Mouse (Mus musculus) CD4-positive helper T cell, adult 2 months (primary cell): ENCODE measurements around the gene Arhgef7.

Source experiments
- DNase-seq: peaks from one replicate; pipeline ENCODE4 v3.0.0-alpha.2; 2012; ENCODE audit warnings: low read depth, missing footprints, low spot score

Gene Arhgef7

DNA sequence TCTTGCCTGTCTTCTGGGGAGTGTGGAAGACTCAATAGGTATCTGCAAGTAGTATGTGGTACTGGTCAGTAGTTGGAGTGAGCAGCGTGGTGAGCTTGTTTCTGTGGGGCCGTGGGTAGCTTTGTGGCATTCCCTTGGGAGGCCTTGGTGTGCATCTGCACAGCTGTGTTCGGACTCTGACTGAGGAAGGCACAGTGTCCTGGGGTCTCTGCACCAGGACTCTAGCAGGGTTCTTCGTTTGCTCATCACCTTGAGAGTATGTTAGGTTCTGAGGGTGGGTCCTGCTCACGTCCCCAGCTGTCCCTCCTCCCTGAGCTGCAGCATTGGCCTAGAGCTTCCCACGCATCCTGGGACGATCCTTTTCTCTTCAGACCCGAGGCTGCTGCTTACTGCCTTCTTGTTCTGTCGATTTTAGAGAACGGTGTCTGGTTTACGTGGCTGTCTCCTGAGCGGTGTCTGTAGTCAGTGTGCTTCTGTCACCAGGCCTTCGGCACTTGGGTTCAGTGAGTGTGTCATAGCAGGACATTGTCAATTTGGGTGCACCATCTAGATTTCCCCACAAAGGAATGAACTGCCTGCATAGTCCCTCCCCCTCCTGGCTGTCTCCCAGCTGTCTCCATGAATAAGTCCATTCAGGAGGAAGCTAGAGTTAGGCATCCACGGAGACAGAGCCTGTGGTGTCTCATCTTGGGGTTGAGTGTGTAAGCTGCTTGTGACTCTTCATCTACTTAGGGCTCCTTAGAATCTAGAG lies 70.4 kb downstream of the Arhgef7 start:
- DNase-seq = no peak

DNA sequence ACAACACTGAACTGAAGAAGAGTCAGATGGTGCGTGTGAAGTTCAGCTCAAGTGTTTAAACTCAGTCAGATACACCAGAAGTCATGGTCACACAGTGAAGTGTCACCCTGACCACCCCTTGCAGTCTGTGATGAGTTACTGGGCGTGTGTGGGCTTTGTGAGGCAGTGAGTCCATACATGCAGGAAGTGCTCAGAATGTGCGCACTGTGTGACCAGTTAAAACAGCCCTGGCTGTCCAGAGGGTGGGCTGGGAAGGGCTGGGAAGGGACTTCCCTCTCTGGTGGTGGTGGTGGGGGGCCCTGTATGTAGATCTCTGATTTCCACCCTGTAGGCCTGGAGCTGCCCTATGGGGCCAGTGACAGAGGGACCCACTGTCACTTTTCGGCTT lies 71.0 kb downstream of the Arhgef7 start:
- DNase-seq = no peak

DNA sequence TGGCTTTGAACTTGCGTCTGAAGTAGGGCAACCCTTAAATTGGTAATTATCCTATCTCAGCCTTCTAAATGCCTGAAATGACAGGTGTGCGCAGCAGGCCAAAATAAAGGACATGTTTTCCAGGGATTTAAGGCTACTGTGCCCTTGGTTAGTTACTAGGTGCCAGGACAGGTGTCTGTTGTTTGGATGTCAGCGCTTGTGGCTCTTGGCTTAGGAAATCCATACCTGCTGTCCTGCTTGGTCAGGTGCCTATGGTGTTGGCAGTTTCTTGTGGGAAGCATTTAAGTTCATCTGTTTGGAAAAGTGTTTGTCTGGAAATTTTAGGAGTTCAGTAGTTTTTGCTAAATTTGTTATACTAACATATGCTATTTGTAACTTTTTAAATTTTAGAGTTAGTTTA lies 71.6 kb downstream of the Arhgef7 start:
- DNase-seq = no peak

- DNase-seq = no peak
These were observed 73.0 kb downstream of the Arhgef7 start for GRCm38 (mm10) chr8:11800481-11800880.

DNA sequence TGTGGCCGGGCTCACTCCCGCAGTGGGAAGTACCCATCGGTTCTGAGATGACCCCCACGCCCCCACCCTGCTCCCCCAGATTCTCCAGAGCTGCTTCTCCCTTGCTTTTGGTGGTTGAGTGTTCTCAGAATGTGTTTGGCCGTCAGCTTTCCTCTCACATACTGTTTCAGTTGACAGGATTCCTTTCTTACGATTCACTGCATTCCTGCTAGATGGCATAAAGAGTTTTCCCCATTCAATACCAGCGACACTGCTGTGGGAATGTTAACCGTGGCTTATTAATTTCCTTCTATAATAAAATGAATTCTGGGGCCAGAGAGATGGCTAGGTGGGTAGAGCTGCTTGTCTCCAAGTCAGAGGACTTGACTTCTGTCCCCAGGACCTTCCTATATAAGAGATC lies 74.0 kb downstream of the Arhgef7 start:
- no peak for DNase-seq

DNA sequence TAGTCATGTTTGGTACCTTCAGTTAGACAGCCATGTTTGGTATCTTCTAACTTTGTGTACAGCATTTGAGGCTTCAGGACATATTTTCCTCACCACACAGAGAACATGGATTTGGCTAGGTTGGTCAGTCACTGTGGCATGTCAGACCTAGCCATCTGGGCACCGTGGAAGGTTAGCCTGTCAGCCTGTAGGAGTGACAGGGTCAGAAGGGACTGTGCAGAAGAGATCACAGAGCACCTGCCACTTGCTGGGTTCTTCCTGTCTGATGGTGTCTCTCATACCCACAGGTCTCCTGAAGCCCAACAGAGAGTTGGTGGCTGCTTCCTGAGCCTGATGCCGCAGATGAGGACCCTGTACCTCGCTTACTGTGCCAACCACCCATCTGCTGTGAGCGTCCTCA lies 77.4 kb downstream of the Arhgef7 start:
- DNase-seq = no peak

GRCm38 (mm10) chr8:11806252-11806651 lies 78.7 kb downstream of the Arhgef7 start:
- no peak for DNase-seq

GRCm38 (mm10) chr8:11807361-11807760 lies 79.8 kb downstream of the Arhgef7 start:
- no peak for DNase-seq

GRCm38 (mm10) chr8:11808047-11808446 lies 80.5 kb downstream of the Arhgef7 start:
- DNase-seq = no peak

- no peak for DNase-seq
These were observed 82.9 kb downstream of the Arhgef7 start for GRCm38 (mm10) chr8:11810426-11810825.

DNA sequence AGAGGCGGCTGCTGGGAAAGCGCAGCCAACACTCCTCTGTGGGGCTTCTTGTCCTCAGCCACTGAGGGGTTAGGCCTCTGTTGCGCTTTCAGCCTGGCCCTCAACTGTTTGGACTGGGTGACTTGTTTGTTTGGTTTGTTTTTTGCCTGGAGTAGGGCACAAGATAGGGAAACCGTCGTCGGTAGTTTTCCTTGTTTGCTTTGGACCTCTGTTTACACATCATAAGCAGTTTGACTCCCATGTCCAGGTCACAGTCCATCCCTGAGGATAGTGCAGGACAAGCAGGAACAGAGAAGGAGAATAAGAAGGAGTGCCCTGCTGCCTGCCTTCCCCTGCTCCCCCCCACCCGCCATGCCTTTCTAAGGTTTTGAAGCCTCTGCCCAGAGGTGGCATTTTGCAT lies 86.3 kb downstream of the Arhgef7 start:
- DNase-seq = no peak

DNA sequence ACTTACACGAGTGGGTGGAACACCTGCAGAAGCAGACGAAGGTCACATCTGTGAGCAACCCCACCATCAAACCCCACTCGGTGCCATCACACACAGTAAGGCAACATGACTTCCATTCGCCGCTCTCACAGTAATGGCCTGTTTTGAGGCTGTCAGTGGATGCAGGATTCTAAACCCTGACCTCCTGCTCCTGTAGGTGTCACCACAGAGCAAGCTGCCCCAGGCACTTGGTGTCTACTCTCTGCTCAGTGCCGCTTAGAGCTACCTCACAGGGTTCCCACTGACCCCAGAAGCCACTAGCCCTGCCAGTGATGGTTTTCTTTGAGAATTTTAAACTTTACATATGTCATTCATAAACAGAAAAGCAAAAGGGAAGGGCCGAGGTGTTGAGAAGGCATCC lies 87.7 kb downstream of the Arhgef7 start:
- DNase-seq = no peak

- no peak for DNase-seq
These were observed 92.6 kb downstream of the Arhgef7 start for GRCm38 (mm10) chr8:11820136-11820535.

GRCm38 (mm10) chr8:11820568-11820967 lies 93.0 kb downstream of the Arhgef7 start:
- no peak for DNase-seq

DNA sequence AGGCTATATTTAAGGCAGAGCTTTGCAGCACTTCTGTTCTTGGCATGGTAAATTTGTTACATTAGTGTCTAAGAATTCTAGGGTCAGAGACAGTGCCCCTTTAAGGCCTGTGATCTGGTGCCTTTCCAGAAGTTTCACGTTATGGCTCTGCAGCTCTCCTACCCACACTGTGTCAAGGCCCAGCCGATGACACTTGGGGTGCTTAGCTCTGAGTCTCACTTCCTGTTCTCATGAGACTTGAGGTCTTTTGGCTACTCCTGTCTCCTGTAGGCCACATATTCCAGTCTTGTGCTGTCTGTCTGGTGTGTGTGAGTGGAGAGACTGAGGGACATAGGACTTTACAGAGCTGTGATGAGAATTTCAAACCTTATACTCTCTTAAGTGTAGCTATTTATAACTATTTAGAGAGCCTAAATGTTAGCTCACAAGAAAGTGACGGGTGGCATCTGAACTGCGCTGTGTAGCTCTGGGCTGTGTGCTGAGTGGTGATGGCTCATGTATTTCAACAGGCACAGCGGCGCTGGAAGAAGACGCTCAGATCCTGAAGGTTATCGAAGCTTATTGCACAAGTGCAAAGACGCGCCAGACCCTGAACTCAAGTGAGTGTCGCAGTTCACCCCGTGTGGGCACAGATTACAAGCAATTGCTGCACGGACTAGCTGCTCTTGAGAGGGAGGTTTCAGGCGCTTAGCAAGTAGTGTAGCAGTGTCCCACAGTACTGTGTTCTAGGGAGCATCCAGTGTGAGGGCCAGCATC lies 94.1 kb downstream of the Arhgef7 start:
- no peak for DNase-seq

GRCm38 (mm10) chr8:11822550-11823060 lies 95.1 kb downstream of the Arhgef7 start:
- DNase-seq = no peak

GRCm38 (mm10) chr8:11825756-11826155 lies 98.2 kb downstream of the Arhgef7 start:
- no peak for DNase-seq

DNA sequence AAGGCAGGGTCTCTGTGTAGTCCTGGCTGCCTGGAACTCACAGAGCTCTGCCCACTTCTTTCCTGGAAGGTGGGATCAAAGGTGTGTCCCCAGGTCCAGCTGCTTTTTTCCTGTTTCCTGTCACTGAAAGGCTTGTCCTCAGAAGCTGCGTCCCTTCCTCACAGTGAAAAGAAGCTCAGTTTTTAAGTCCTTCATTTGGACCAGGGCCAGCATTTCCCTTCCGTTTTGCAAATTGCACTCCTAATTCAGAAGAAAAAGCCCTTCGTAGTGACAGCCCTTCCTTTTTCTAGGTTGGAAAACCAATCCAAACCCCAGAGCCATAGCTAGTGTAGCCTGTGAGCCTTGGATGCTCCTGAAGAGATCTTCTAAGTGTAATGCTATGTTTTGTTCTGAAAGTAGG lies 99.8 kb downstream of the Arhgef7 start:
- DNase-seq = no peak

DNA sequence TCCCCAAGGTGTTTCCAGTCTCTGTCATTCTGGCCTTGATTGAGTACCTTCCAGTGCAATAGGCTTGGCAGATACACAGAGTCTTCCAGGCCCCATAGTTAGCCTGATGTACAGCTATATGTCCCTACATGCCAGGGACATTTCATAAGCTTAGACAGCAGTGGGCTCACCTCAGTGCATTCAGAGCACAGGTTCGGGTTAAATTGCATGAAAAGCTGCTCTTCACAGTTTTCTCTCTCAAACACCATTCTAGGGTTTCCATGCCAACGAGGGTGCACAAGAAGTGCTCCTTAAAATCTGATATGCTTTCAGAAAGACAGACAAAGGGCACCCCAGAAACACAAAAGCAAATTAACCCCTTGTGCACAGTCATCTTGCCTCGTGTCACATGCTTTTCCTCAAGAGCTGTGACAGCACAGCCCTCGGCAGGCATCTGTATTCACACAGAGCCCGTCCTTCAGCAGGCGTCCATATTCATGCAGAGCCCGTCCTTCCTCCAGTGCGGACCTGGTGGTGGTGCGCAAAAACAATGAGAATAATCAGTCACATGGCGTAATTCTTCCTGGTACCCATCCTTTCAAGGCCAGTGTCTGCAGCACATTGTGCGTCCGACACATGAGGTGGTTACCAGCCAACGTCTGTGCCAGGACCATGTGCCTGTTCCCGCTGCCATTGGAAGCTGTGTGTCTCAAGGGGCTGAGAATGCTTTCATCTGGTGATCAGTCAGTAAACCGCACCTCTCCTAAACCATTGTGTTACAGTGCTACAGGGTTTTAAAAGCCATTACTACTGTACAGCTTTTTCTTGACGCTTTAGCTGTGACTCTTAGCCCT lies 102.9 kb downstream of the Arhgef7 start:
- no peak for DNase-seq

- no peak for DNase-seq
These were observed 103.7 kb downstream of the Arhgef7 start for GRCm38 (mm10) chr8:11831174-11831573.

- DNase-seq = no peak
These were observed 104.4 kb downstream of the Arhgef7 start for GRCm38 (mm10) chr8:11831939-11832338.

- no peak for DNase-seq
These were observed 105.6 kb downstream of the Arhgef7 start for GRCm38 (mm10) chr8:11833157-11833556.
